Mouse (Mus musculus) telencephalon, adult 2 months (tissue): Measurements from ENCODE around the gene Flt1.
A peak's percentile ranks its signal among the peaks of the same experiment; 100 is the strongest.
"Not testable (repeated sequence)": the region's sequence is repeated elsewhere in the genome, so short reads cannot be mapped to it uniquely, and the experiment has no call there.

Experiments
- DNase-seq: peaks from one replicate; pipeline ENCODE4 v3.0.0-alpha.2; 2011; ENCODE audit warnings: low read depth, low spot score

Flt1 gene

DNA sequence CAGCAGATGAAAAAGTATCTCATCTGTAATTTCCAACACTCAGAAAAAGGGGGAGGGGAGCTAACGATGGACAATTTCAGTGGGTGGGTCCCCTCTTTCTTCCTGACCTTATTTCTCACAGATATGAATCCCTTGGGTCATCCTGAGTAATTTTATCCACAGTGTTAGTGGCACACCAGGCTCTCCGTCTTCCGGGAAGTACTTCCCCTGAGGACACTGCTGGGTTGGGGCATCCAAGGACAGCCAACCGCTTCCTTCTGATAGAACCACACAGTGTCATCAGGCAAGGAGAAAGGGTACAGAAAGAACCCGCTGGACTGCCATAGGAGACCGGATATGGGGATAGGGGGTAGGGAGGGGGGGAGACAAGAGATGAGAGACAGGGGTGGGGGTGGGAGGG is 111.2 kb downstream of the Flt1 start:
- no peak for DNase-seq

- DNase-seq: not testable (repeated sequence)
Observed at GRCm38 (mm10) chr5:147611348-147611747, 114.5 kb downstream of the Flt1 start.

- no peak for DNase-seq
Observed at GRCm38 (mm10) chr5:147607256-147607975, 118.4 kb downstream of the Flt1 start.

DNA sequence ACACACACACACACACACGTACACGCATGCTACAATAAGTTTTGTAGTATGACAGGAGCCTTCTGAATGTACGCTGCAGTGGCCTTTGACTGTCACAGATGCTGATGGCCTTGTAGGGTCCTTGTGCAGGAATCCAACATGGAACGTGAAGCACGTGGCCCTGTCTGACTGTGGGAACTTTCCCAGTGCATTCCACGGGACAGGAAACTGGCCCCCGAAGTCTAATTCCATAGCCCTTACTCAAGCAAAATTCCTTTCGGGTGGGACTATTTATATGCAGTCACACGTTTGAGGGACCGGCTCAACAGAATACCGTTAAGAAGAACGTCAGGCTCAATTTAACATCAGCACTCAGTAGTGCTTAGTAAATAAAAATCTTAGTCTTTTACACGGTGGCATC is 119.1 kb downstream of the Flt1 start:
- no peak for DNase-seq

DNA sequence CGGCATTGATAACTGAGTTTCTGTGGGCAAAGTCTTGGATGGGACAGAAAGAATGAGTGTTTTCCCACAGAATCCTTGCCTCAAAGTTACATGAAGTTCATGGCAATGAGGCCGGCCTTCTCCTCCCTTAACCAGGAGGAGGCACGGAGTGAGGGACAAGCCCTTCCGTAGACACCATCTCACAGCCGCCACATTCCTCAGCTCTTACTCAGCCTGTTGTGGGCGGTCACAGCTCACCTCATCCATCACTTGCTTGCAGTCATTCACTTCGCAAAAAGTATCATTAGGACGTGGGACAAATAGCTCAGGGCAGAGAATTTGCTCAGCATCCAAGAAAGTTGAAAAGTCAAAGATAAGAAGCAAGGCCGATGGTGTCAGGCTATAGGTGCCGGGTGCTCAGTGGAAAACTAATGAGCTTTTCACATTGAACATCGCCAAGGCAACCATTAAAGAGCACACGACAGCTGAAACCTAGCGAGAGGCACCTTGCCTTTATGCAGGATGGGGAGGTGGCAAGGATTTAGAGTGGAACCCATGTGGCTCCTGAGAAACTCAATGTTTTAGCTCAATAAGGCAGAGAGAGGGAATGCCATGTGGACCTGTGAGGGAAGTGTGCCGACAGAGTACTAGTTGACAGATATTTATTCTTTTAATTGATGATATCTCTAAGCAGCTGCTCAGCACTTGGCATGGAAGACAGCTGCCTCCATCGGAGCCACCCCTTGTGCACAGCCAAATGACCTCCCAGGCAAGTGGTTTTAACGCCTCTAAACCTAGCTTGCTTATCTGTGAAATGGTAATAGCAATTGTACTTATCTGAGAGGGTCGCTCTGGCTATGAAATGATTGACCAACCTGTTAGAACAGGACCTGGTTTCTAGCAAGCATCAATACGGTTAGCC is 124.1 kb downstream of the Flt1 start:
- DNase-seq: no peak

GRCm38 (mm10) chr5:147597825-147598224 is 128.0 kb downstream of the Flt1 start:
- no peak for DNase-seq

- no peak for DNase-seq
Observed at GRCm38 (mm10) chr5:147589814-147590213, 136.0 kb downstream of the Flt1 start.

DNA sequence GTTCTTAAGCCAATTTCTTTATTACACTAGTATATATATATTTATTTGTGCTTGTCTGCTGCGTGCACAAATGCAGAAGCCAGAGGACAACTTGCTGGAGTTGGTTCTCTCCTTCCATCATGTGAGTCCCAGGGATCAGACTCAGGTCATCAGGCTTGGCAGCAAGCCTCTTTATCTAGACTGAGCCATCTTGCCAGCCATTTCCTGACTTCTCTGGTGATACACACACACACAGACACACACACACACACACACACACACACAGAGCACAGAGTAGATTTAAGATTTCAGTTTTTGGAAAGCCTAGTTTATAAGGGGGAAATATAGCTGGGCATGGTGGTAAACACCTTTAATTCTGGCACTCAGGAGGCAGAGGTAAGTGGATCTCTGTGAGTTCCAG is 140.7 kb downstream of the Flt1 start:
- no peak for DNase-seq

DNA sequence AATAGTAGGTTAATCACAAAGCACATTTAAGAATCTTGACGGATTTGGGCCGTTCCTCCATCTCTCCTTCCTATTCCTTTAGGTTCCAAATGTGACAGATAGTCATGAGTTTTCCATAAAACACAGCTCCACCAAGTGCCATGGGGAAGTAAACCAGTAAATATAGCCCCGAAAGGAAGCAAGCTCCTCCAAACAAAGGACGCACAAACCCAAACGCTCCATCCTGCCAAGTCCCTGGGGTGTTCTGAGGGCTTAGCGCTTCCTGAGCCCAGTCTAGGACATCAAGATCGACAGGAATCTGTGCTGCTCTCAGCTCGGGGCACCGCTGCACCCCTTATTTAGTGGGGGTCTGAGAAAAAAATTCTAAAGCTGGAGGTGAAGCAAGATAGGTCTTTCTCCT is 141.2 kb downstream of the Flt1 start:
- DNase-seq: no peak

DNA sequence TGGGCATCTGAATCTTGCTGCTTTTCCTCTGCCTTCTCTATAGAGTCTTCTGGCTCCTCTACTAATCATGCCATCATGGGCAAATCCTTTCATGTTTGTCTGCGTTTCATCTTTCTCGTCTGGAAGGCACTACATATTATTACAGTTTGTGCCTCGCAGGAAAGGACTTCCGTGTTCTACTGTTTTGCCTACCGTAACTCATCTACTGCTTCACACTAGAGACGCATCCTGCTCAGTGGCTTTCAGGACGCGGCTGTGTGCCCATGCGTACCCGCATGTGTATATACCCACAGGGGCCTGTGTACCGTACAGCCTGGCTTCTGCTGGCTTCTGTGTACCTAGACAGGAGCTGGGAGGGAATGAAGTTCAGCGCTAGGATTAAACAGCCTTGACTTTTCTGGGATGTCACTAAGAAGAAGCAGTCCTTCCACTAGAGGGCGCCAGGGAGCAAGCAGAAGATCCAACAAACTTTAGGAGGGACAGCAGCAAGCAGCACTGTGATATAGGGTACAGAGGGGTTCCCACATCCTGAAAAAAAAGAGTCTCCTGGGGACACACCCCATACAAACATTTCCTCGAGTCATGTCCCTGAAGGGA is 142.0 kb downstream of the Flt1 start:
- DNase-seq: peak; percentile 43

GRCm38 (mm10) chr5:147580181-147580580 is 145.6 kb downstream of the Flt1 start:
- no peak for DNase-seq

- no peak for DNase-seq
Observed at GRCm38 (mm10) chr5:147579691-147580090, 146.1 kb downstream of the Flt1 start.

- no peak for DNase-seq
Observed at GRCm38 (mm10) chr5:147579148-147579547, 146.7 kb downstream of the Flt1 start.

GRCm38 (mm10) chr5:147577003-147577402 is 148.8 kb downstream of the Flt1 start:
- DNase-seq: no peak

- DNase-seq: no peak
Observed at GRCm38 (mm10) chr5:147574517-147574916, 151.3 kb downstream of the Flt1 start.

- DNase-seq: no peak
Observed at GRCm38 (mm10) chr5:147573555-147573954, 152.3 kb downstream of the Flt1 start.

DNA sequence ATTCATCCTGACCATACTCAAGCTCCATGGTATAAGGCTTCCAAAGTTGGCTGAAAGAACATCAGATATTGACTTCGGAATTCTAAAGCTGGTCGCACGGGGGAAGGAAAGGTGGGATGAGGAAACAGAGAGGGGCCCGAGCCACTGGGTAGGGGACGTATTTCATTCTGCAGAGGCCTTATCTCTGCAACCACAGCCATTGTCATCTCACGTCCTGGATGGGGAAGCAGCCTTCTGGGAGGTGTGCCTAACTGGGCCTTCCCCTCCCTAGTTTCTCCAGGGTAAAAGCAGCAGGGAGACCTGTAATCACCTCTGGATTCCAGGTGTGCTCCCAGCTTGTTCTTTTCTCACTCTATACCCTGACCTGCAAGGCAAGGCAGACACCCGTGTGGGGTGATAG is 153.1 kb downstream of the Flt1 start:
- no peak for DNase-seq

- no peak for DNase-seq
Observed at GRCm38 (mm10) chr5:147566335-147566734, 159.5 kb downstream of the Flt1 start.

DNA sequence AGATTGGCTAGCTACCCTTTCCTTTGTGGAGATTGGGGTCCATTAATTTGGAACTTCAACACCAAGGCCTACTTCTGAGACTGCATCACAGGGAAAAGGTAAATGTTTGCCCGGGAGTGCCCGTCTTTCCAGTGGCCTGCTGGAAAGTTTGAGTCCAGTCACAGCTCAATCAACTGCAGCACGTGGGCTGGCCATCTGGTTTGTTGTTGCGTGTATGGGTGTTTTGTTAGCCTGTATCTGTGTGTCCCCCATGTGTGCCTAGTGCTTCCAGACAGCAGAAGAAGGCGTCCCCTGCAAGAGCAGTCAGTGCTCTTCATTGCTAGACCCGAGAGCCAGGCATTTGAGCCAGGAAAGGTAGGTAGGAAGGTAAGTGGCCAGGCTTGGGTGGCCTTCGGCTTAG is 160.4 kb downstream of the Flt1 start:
- DNase-seq: no peak

DNA sequence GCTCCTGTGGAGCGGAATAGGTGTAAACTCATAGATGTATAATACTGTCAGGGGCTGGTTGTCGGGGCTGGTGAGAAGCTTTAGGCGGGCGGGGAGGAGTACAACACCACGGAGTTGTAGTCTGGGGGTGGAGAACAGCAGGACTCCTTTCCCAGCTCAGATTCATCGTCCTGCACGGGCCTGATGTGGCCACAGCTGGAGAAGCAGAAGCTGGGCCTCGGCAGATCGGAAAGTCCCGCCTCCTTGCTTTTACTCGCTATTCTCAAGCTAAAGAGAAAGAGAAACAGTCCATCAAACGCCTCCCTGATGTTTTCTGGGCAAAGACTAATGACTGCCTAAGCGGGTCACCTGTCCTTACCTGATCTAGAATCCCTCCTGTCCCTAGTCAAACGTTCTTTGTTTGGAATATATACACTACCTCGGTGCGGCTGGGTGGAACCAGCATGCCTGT is 161.6 kb downstream of the Flt1 start:
- DNase-seq: no peak

DNA sequence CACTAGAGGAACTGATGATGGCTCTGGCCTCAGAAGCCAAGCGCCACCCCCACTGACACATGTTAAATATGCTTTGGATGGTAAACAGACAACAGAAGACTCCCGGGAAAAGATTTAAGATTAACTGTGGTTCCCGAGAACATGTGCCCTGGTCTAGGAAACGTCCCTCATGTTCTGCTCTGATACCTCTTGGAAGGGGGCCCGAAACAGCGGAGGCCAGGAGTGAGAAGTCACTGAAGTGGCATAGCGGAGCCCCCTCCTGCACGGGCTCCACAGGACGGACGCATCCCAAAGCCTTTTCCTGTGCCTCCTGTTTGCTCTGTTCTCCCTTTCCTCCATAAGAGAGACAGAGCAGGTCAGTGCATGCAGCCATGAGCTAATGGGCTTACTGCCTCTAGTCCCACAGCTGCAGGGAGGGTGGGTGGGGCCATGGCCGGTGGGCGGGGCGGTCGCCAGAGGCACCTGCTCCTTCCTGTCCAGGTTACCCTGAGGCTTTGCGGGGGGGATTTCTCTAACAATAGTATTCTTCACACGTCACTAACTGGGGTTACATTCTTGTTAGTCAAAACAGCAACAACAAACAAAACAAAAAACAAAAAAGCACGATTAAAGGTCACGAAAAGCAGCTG is 162.2 kb downstream of the Flt1 start:
- DNase-seq: no peak

- not testable (repeated sequence) for DNase-seq
Observed at GRCm38 (mm10) chr5:147557641-147558040, 168.2 kb downstream of the Flt1 start.
